Mouse (Mus musculus): ENCODE results near the gene Slc13a4. TPM values are rescaled to one million over a fixed set of nuclear protein-coding genes. Genes with fewer than 3 reads are reported as not detected.

The Slc13a4 gene
- not detected in 2 replicates for total RNA-seq (2023)

DNA sequence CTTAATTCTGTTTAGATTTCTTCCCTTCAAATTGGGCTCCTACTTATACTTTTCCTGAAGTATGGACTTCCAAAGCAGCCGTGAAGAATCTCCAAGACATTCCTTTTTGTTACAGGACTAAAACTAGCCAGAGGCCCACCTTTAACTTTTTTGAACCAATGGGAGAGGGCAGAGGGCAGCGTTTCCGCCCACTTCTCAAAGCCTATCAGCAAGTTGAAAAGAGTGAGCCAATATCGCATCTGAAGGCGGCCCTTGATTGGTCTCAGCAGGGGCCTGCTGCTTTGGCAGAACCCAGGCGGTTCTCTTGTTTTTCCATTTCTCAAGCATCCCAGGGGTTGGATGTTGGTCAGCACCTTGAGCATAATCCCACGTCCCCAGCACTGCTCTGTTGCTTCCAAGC is at the start of gene Slc13a4:
Gene Slc13a4 (minus strand): TSS at position 95 of the 400 bp plus-strand sequence.

DNA sequence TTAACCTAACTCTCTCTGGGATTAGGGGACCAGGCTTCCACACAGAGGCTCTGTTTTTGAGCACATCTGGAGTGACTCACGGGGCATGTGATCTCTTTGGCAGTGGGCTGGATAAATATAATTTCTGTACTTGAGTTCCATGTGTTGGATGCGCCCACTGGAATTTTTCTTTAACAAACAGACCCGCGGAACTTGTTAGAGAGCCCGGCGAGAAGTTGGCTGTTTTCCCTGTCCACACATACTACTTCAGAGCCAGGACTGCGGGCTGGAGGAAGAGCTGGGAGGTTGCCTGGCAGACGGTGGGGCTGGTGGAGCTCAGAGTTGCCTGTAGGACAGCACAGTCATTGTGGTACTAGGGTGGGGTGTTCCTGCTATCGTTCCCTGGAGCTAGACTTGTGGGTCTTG is 18.2 kb upstream of the Slc13a4 start, which contains the start of gene Fam180a:
Gene Fam180a (minus strand): TSS at position 31 of the 405 bp plus-strand sequence.

Other genes starting within 250 kb of the Slc13a4 start
- 20.7 and 34.3 TPM in 2 replicates for gene Cnot4, start 174.4 kb downstream of the Slc13a4 start, total RNA-seq (2023)
- gene Nup205, start 130.7 kb downstream of the Slc13a4 start, total RNA-seq (2023), result 29.1 and 38.5 TPM in 2 replicates
- gene Fam180a, start 18.0 kb upstream of the Slc13a4 start, total RNA-seq (2023), result not detected in 2 replicates
- 132 and 139 TPM in 2 replicates for gene Mtpn, start 231.8 kb upstream of the Slc13a4 start, total RNA-seq (2023)